Mouse (Mus musculus): ENCODE measurements around the gene Gm26661. TPM values are rescaled to one million over a fixed set of nuclear protein-coding genes. Genes with fewer than 3 reads are reported as not detected.

Gm26661 gene
- not detected for total RNA-seq (2023)

GRCm38 (mm10) chr14:7791532-7792159 lies at the start of gene Gm26661:
Gene Gm26661 (plus strand): TSS chr14:7791587.

DNA sequence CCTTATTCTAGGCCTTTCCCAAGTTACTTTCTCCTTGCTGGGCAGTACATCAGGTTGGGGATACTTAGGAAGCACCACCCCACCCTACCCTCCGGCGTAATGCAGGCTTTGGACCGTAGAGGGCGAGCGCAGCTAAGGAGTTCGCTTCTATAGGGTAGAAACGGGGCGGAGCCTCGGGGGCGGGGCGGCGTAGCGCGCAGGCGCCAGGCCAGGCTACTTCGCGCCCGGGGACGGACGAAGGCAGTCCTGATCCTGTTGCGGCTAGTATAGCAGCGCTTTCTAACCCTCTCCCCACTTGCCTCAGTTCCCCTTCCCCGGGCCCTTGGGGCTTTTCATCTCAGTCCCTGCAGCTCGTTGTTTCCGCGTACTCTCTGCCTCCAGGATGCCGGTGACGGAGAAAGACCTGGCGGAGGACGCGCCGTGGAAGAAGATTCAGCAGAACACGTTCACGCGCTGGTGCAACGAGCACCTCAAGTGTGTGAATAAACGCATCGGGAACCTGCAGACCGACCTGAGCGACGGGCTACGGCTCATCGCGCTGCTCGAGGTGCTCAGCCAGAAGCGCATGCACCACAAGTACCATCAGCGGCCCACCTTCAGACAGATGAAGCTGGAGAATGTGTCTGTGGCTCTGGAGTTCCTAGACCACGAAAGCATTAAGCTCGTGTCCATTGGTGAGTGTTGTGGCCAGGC lies 26.5 kb downstream of the Gm26661 start, which contains the start of gene Flnb:
Gene Flnb, plus strand, starts transcription at position 188 of the 693 bp plus-strand sequence.

Other genes starting within 250 kb of the Gm26661 start
- gene Gm3558, start 223.0 kb upstream of the Gm26661 start, total RNA-seq (2023): 1 to 10 TPM; 1.7 to 2.1 TPM
- gene Gm10338, start 196.0 kb upstream of the Gm26661 start, total RNA-seq (2023): not detected
- gene Gm10128, start 147.6 kb upstream of the Gm26661 start, total RNA-seq (2023): not detected
- 10 to 100 TPM; 31.6 to 32.7 TPM for gene Flnb, start 26.4 kb downstream of the Gm26661 start, total RNA-seq (2023)
- not detected for gene Gm45521, start 165.7 kb downstream of the Gm26661 start, total RNA-seq (2023)
- gene Dnase1l3, start 203.0 kb downstream of the Gm26661 start, total RNA-seq (2023): 1 to 10 TPM in 1 of 2 experiments, under 1 TPM in 1; 0.86 to 2.1 TPM
- 10 to 100 TPM; 12.2 to 14.4 TPM for gene Abhd6, start 211.3 kb downstream of the Gm26661 start, total RNA-seq (2023)